Mouse (Mus musculus) cortical plate, adult 2 months (tissue): ENCODE results near the gene Gm5447. TPM values are rescaled to one million over a fixed set of nuclear protein-coding genes. Genes with fewer than 3 reads are reported as not detected.

Experiments
- H3K27ac ChIP-seq: fragments of 200-500 bp; 2 replicates; pipeline ENCODE4 v1.5.1; 2012; ENCODE audit warnings: low read length, control low read depth, inconsistent platforms; ENCODE audit not compliant: insufficient read depth
- H3K4me1 ChIP-seq: fragments of 200-500 bp; 2 replicates; pipeline ENCODE4 v1.6.1; 2011; ENCODE audit warnings: low read length; ENCODE audit not compliant: control insufficient read depth, insufficient read depth
- H3K4me3 ChIP-seq: fragments of 200-500 bp; 2 replicates; pipeline ENCODE4 v1.5.1; 2011; ENCODE audit warnings: mild to moderate bottlenecking, low read length, control low read depth; ENCODE audit not compliant: insufficient read depth
- CTCF ChIP-seq: fragments of 200-500 bp; IDR thresholded peaks from 2 replicates; pipeline ENCODE4 v1.5.1; 2011; ENCODE audit warnings: mild to moderate bottlenecking, control low read depth, low read length; ENCODE audit not compliant: insufficient read depth; ENCODE audit errors: extremely low read depth
- POLR2A ChIP-seq: fragments of 200-500 bp; IDR thresholded peaks from 2 replicates; pipeline ENCODE4 v1.6.1; 2011; ENCODE audit warnings: mild to moderate bottlenecking, low read length, control low read depth; ENCODE audit not compliant: insufficient read depth; ENCODE audit errors: extremely low read depth
- polyA plus RNA-seq: library from polyadenylated mRNA; depleted of rRNA; stranded (reverse); fragments of >200 nt; gene quantifications from 2 replicates; pipeline ENCODE4 v1.2.3, GENCODE M21; 2012

The Gm5447 gene
- polyA plus RNA-seq, 1 experiment, result not detected

GRCm38 (mm10) chr13:30953580-30953979 is 20.4 kb upstream of the Gm5447 start:
- Histone ChIP-seq H3K27ac (no peak overlapping the region), H3K4me1 (no peaks in the 10 kb centered on the region; the same call in 1 of the 2 replicates), H3K4me3 (no peak overlapping the region)
- TF ChIP-seq POLR2A (no peak), CTCF (no peak)

DNA sequence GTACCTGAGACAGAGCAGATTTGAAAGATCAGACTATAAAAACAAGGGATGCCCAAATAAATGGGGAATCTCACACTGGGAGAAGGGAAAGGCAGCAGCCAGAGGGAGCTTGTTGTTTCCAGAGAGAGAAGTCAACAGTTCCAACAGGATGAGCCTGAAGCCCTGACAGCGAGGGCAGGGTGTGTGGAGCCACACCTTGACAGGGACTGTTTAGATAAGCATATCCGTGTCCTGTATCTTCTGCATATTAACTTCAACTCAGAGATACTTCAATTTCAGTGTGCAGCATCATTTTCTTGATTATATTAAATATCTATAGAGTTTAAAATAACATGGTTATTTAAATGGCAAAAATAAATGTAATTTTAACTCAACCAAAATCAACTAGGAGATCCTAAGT is 13.3 kb upstream of the Gm5447 start:
- TF ChIP-seq CTCF (no peak), POLR2A (no peak)
- Histone ChIP-seq H3K4me3 (no peak overlapping the region), H3K27ac (no peak overlapping the region), H3K4me1 (no peaks in the 10 kb centered on the region; the same call in 1 of the 2 replicates)

DNA sequence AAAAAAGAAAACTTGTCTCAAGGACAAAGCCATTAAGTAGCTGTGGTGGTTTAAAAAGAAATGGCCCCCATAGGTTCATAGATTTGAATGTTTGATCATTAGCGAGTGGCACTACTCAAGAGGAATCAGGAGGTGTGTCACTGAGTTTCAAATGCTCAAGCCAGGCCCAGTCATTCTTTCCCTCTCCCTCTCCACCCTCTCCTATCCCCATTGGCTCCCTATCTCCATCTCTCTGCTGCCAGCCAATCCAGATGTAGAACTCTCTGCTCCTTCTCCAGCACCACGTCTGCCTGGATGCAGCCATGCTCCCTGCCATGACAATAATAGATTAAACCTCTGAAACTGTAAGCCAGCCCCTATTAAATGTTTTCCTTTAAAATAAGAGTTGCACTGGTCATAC is 12.1 kb upstream of the Gm5447 start:
- H3K27ac ChIP-seq, result no peak overlapping the region

DNA sequence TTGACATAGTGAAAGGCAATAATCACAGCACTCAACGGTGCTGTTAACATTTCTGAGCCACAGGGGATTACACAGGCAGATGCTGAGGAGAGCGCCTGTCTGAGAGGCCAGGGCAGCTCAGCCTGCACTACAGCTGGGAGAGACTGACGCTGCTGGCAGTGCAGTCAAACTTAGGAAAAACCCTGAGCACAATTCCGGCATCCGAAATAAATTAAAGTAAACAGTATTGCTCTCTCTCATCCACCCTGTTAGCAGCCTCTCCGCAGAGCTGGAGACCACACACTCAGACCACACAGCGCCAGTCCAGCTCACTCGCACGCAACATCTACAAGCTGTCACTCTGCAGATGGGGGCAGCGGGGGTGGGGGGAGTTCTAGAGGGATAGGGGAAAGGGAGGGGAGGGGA is 7.5 kb upstream of the Gm5447 start:
- Histone ChIP-seq H3K4me1 (no peaks in the 10 kb centered on the region), H3K27ac (no peak overlapping the region), H3K4me3 (no peak overlapping the region)
- TF ChIP-seq CTCF, result no peak
- TF ChIP-seq POLR2A, result no peak

More for the DNA sequence above, 12.1 kb upstream of the Gm5447 start:
- TF ChIP-seq POLR2A (no peak), CTCF (no peak)
- Histone ChIP-seq H3K4me3 (no peak overlapping the region), H3K4me1 (no peaks in the 10 kb centered on the region; the same call in 1 of the 2 replicates)

GRCm38 (mm10) chr13:30968311-30968710 is 5.7 kb upstream of the Gm5447 start:
- no peaks in the 10 kb centered on the region for H3K4me1 ChIP-seq
- no peak overlapping the region for H3K4me3 ChIP-seq
- no peak for TF ChIP-seq CTCF
- TF ChIP-seq POLR2A, result no peak
- H3K27ac ChIP-seq, result no peak overlapping the region

GRCm38 (mm10) chr13:30971047-30971446 is 3.0 kb upstream of the Gm5447 start:
- no peak overlapping the region for H3K4me3 ChIP-seq
- no peaks in the 10 kb centered on the region for H3K4me1 ChIP-seq
- TF ChIP-seq POLR2A, result no peak
- TF ChIP-seq CTCF, result no peak
- no peak overlapping the region for H3K27ac ChIP-seq

DNA sequence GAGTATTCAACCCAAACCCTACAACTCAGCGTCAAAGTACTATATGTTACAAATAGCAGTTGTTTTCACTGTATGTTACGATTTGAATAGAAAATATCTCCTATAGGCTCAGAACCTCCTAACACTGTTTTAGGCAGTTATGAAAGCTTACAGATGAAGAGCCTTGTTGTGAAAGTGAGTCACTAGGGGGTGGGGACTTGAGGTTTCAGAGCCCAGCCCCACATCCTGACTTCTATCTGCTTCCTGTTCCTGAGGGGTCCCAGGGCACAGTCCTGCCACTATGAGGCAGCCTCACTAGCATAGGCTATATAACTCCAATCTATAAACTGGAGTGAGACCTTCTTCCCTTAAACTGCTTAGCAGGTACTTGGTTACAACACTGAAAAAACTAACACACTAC is 1.9 kb upstream of the Gm5447 start:
- TF ChIP-seq POLR2A, result no peak
- no peak for TF ChIP-seq CTCF
- H3K27ac ChIP-seq, result no peak overlapping the region
- no peak overlapping the region for H3K4me3 ChIP-seq
- H3K4me1 ChIP-seq, result peaks cover 1% of the 10 kb centered on the region; the same call in 1 of the 2 replicates

DNA sequence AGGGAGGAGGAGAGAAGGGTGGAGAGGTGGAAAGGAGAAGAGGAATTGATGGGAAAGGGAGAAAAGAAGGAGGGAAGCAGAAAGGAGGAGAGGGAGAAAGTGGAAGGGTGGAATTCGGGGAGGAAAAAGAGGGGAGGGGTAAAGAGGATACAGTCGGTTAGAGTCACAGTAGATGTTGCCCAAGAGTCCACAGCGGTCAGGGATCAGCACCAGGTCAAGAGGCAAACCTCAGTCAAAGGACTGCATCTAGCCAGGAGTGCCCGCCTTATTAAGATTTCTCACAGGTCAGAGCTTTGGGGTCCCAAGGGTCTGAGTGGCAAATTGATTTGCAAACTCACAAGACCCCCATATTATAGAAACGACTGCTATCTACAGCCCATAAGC is 235 bp downstream of the Gm5447 start:
- Histone ChIP-seq H3K4me3 (peak overlapping the region; percentile 72), H3K4me1 (peaks cover 4% of the 10 kb centered on the region), H3K27ac (no peak overlapping the region)
- no peak for TF ChIP-seq CTCF
- no peak for TF ChIP-seq POLR2A

- Histone ChIP-seq H3K27ac (no peak overlapping the region), H3K4me1 (peaks cover 4% of the 10 kb centered on the region), H3K4me3 (no peak overlapping the region)
- TF ChIP-seq POLR2A (no peak), CTCF (no peak)
Measured at GRCm38 (mm10) chr13:30976536-30977084, 2.6 kb downstream of the Gm5447 start.

- Histone ChIP-seq H3K4me1 (peaks cover 4% of the 10 kb centered on the region), H3K4me3 (no peak overlapping the region)
- TF ChIP-seq POLR2A (no peak), CTCF (no peak)
Measured at GRCm38 (mm10) chr13:30978224-30978623, 4.2 kb downstream of the Gm5447 start.

DNA sequence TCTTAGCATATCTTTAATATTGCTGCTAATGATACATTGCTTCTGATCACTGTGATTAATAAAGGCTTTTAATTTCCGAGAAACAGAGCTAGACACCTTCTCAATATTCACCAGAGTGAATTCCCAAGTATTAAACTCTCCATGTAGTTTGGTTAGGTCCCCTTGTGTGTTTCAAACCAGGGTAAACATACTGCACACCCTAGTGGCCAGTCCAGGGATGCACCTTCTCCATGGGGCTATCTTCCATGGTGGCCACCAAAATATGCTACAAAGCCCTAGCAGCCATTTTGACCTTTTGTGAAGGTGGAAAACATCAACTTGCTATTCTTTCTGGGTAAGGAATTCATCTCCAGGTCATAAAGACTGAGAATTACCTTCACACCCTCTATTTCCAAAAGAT is 7.7 kb downstream of the Gm5447 start:
- TF ChIP-seq CTCF, result peak; percentile 53
- no peak for TF ChIP-seq POLR2A
- no peak overlapping the region for H3K4me3 ChIP-seq
- H3K4me1 ChIP-seq, result peaks cover 4% of the 10 kb centered on the region
- no peak overlapping the region for H3K27ac ChIP-seq

More at GRCm38 (mm10) chr13:30978224-30978623, 4.2 kb downstream of the Gm5447 start:
- H3K27ac ChIP-seq, result no peak overlapping the region
